Mouse (Mus musculus): ENCODE measurements around the gene Gabbr1.

Gabbr1 gene

DNA sequence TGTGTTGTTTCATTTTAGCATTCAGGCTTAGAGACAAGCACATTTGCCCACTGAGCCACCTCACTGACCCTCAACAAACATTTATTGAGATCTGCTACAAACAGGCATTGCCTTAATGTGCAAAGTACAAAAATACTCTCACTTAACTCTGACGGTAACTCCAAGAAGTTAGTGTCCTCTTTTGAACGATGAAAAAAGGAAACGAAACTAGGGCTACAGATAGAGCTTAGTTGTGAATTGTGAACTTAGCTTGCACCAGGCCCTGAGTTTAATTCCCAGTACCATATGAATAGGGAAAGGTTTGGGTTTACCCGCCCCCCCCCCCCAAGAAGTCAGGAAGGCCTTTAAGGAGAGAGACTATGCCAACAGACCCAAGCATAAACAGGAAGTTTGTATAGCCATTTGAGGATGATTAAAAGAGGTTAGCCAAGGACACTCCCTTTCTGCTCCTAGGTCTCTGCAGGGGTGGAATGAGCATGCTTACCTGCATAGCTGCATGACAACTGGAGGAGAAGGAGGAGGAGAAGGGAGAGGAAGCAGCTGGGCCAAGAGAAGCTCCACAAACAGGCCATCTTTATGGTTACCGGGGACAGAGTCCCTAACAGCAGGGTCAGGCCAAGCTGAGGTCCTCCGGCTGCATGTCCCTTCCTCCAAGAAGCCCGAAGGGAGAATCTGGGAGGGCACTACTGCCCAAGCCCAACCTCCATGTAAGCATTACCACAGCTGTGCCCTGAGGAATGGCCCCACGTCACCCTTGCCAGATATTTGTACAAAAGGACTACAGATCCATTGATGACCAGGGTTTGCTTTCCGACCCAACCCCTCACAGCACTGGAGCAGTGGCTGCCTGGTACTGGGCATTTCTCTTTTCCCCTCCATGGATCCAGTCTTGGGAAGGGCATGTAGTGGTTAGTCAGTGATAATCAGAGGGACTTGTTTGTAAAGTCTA is 22.9 kb upstream of the Gabbr1 start, which contains the start of gene Mog:
Mog (minus strand) TSS at position 771 of the 949 bp plus-strand sequence.
- Histone ChIP-seq H3K36me3 (ENCODE audit: control insufficient read depth, insufficient read depth, low read length, poor library complexity, severe bottlenecking) (no peaks in the 10 kb centered on the region), H3K27me3 (ENCODE audit: control insufficient read depth, insufficient read depth, low read length, poor library complexity, severe bottlenecking) (no peaks in the 10 kb centered on the region)
- peak; percentile 45 for DNase-seq (ENCODE audit: low read depth, low spot score)

- DNase-seq (ENCODE audit: low read depth, low spot score), result no peak
- no peaks in the 10 kb centered on the region for H3K27me3 ChIP-seq (ENCODE audit: control insufficient read depth, insufficient read depth, low read length, poor library complexity, severe bottlenecking)
- H3K36me3 ChIP-seq (ENCODE audit: control insufficient read depth, insufficient read depth, low read length, poor library complexity, severe bottlenecking), result no peaks in the 10 kb centered on the region
Measured at GRCm38 (mm10) chr17:37026425-37026824, 19.3 kb upstream of the Gabbr1 start.

- no peak for DNase-seq (ENCODE audit: low read depth, low spot score)
- H3K36me3 ChIP-seq (ENCODE audit: control insufficient read depth, insufficient read depth, low read length, poor library complexity, severe bottlenecking), result no peaks in the 10 kb centered on the region
- no peaks in the 10 kb centered on the region for H3K27me3 ChIP-seq (ENCODE audit: control insufficient read depth, insufficient read depth, low read length, poor library complexity, severe bottlenecking)
Measured at GRCm38 (mm10) chr17:37027486-37027885, 18.3 kb upstream of the Gabbr1 start.

DNA sequence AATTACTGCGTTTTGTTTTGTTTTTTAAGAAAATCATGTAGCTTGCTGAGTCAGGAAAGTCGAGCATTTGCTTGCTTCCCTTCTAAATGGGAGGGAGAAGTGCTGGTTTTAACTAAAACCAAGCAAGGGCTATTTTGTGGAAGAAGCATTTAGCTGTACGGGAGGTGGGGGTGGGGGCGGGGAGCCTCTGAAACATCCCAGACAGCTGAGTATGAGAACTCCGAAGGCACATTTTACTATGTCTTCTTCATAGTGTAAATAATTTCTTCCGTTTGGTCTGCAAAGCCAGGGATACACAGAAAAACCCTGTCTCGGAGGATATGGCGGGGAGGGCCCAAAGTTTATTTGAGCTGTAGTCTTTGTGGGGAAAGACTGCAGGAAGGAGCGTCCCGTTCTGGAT is 17.6 kb upstream of the Gabbr1 start:
- Histone ChIP-seq H3K36me3 (ENCODE audit: control insufficient read depth, insufficient read depth, low read length, poor library complexity, severe bottlenecking) (no peaks in the 10 kb centered on the region), H3K27me3 (ENCODE audit: control insufficient read depth, insufficient read depth, low read length, poor library complexity, severe bottlenecking) (no peaks in the 10 kb centered on the region)
- DNase-seq (ENCODE audit: low read depth, low spot score), result no peak

- peak; percentile 81 for DNase-seq (ENCODE audit: low read depth, low spot score)
- Histone ChIP-seq H3K27me3 (ENCODE audit: control insufficient read depth, insufficient read depth, low read length, poor library complexity, severe bottlenecking) (no peaks in the 10 kb centered on the region), H3K36me3 (ENCODE audit: control insufficient read depth, insufficient read depth, low read length, poor library complexity, severe bottlenecking) (no peaks in the 10 kb centered on the region)
Measured at GRCm38 (mm10) chr17:37028683-37029120, 17.1 kb upstream of the Gabbr1 start.

DNA sequence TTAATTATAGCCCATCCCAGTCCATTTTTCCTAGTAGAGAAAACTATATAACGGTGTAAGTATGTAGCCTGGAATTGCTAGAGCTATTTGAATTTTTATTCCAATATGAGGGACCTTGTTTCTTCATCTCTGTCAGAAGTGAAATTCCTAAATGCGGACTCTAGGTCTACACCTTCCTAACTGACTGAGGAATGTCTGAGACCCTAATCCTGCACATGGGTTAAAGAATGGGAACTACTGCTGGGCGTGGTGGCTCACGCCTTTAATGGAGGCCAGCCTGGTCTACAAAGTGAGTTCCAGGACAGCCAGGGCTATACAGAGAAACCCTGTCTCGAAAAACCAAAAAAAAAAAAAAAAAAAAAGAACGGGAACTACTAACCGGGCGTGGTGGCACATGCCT is 16.6 kb upstream of the Gabbr1 start:
- DNase-seq (ENCODE audit: low read depth, low spot score), result no peak
- H3K27me3 ChIP-seq (ENCODE audit: control insufficient read depth, insufficient read depth, low read length, poor library complexity, severe bottlenecking), result no peaks in the 10 kb centered on the region
- H3K36me3 ChIP-seq (ENCODE audit: control insufficient read depth, insufficient read depth, low read length, poor library complexity, severe bottlenecking), result no peaks in the 10 kb centered on the region

- Histone ChIP-seq H3K27me3 (ENCODE audit: control insufficient read depth, insufficient read depth, low read length, poor library complexity, severe bottlenecking) (no peaks in the 10 kb centered on the region), H3K36me3 (ENCODE audit: control insufficient read depth, insufficient read depth, low read length, poor library complexity, severe bottlenecking) (no peaks in the 10 kb centered on the region)
- no peak for DNase-seq (ENCODE audit: low read depth, low spot score)
Measured at GRCm38 (mm10) chr17:37039127-37039894, 6.5 kb upstream of the Gabbr1 start.

DNA sequence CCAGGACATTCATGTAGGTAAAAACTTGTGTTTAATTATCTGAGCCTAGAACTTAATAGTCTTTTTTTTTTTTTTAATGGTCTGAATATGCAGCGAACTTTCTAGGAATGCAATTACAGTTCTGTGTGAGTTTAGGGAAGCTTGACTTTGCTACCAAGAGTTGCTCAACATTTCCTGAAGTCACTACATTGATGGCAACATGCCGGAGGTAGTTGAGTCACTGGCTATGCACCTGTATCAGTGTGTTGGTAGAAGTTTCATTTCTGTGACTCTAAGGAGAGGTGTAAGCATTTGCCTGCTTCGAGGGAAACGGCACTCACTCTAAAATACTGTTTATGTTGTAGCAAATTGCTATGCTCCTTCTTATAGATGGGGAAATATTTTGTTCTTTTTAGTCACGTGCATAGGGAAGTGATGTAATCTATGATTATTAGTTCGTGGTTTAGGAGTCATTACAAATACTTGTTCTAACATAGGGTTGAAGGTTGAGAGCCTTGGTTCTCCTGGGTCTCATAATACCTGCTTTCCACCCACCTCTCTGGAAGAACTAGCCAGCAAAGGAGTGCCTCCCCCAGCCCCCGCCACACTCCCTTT is 1.0 kb upstream of the Gabbr1 start:
- DNase-seq (ENCODE audit: low read depth, low spot score), result peak; percentile 31
- no peaks in the 10 kb centered on the region for H3K27me3 ChIP-seq (ENCODE audit: control insufficient read depth, insufficient read depth, low read length, poor library complexity, severe bottlenecking)
- H3K36me3 ChIP-seq (ENCODE audit: control insufficient read depth, insufficient read depth, low read length, poor library complexity, severe bottlenecking), result no peaks in the 10 kb centered on the region

GRCm38 (mm10) chr17:37046312-37047112 is 746 bp downstream of the Gabbr1 start:
- Histone ChIP-seq H3K36me3 (ENCODE audit: control insufficient read depth, insufficient read depth, low read length, poor library complexity, severe bottlenecking) (no peaks in the 10 kb centered on the region), H3K27me3 (ENCODE audit: control insufficient read depth, insufficient read depth, low read length, poor library complexity, severe bottlenecking) (no peaks in the 10 kb centered on the region)
- DNase-seq (ENCODE audit: low read depth, low spot score), result peak; percentile 61

DNA sequence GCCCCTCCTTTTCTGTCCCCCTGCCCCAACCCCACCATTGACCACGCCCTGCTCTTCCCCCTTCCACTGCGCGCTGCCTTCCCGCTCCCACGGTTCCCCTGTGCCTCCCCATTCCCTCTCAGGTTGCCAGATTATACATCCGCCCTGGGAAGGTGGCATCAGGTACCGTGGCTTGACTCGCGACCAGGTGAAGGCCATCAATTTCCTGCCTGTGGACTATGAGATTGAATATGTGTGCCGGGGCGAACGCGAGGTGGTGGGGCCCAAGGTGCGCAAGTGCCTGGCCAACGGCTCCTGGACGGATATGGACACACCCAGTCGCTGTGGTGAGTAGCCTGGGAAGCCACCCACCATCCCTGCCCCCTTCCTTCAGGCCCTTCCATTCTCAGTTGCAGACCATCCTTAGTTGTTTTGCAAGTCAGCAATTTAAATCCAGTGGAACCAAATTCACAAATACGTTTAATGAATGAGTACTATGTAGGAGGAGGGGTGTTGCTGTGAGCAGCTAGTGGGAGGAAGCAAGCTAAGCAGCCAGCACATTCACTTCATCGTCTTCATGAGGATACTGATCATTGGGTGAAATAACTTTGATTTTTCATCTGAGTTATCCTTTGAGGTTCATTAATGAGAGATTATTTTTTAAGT is 1.7 kb downstream of the Gabbr1 start:
- Histone ChIP-seq H3K36me3 (ENCODE audit: control insufficient read depth, insufficient read depth, low read length, poor library complexity, severe bottlenecking) (no peaks in the 10 kb centered on the region), H3K27me3 (ENCODE audit: control insufficient read depth, insufficient read depth, low read length, poor library complexity, severe bottlenecking) (no peaks in the 10 kb centered on the region)
- DNase-seq (ENCODE audit: low read depth, low spot score), result peak; percentile 1

GRCm38 (mm10) chr17:37047981-37048380 is 2.2 kb downstream of the Gabbr1 start:
- peak; percentile 49 for DNase-seq (ENCODE audit: low read depth, low spot score)
- H3K27me3 ChIP-seq (ENCODE audit: control insufficient read depth, insufficient read depth, low read length, poor library complexity, severe bottlenecking), result no peaks in the 10 kb centered on the region
- H3K36me3 ChIP-seq (ENCODE audit: control insufficient read depth, insufficient read depth, low read length, poor library complexity, severe bottlenecking), result no peaks in the 10 kb centered on the region

GRCm38 (mm10) chr17:37048383-37048782 is 2.6 kb downstream of the Gabbr1 start:
- Histone ChIP-seq H3K36me3 (ENCODE audit: control insufficient read depth, insufficient read depth, low read length, poor library complexity, severe bottlenecking) (no peaks in the 10 kb centered on the region), H3K27me3 (ENCODE audit: control insufficient read depth, insufficient read depth, low read length, poor library complexity, severe bottlenecking) (no peaks in the 10 kb centered on the region)
- DNase-seq (ENCODE audit: low read depth, low spot score), result no peak

- no peaks in the 10 kb centered on the region; the same call in 1 of the 2 replicates for H3K36me3 ChIP-seq (ENCODE audit: control insufficient read depth, insufficient read depth, low read length, poor library complexity, severe bottlenecking)
- H3K27me3 ChIP-seq (ENCODE audit: control insufficient read depth, insufficient read depth, low read length, poor library complexity, severe bottlenecking), result no peaks in the 10 kb centered on the region
- peak; percentile 41 for DNase-seq (ENCODE audit: low read depth, low spot score)
Measured at GRCm38 (mm10) chr17:37049570-37050310, 4.0 kb downstream of the Gabbr1 start.
